Mouse (Mus musculus): ENCODE measurements around the gene Trpc3.
"Not testable (repeated sequence)": the region's sequence is repeated elsewhere in the genome, so short reads cannot be mapped to it uniquely, and the experiment has no call there.

Gene Trpc3

GRCm38 (mm10) chr3:36605894-36606783 is 83.8 kb downstream of the Trpc3 start:
- DNase-seq (ENCODE audit: low read depth in 2 of 2, low spot score in 2 of 2) = no peak

GRCm38 (mm10) chr3:36599773-36600172 is 90.2 kb downstream of the Trpc3 start:
- not testable (repeated sequence) for DNase-seq (ENCODE audit: low read depth in 2 of 2, low spot score in 2 of 2)

GRCm38 (mm10) chr3:36598811-36599210 is 91.2 kb downstream of the Trpc3 start:
- DNase-seq (ENCODE audit: low read depth in 2 of 2, low spot score in 2 of 2) = no peak

GRCm38 (mm10) chr3:36571827-36572378 is 118.1 kb downstream of the Trpc3 start, which contains the start of gene Ccna2:
Gene Ccna2 (minus strand): TSS chr3:36572150.
- DNase-seq (ENCODE audit: low read depth in 2 of 2, low spot score in 2 of 2) = peak; percentile 95

- no peak for DNase-seq (ENCODE audit: low read depth in 2 of 2, low spot score in 2 of 2)
Measured at GRCm38 (mm10) chr3:36571361-36571826, 118.6 kb downstream of the Trpc3 start.
